Mouse (Mus musculus) kidney, postnatal 0 days (tissue): ENCODE results near the gene Rab34. TPM values are rescaled to one million over a fixed set of nuclear protein-coding genes. Genes with fewer than 3 reads are reported as not detected.

ENCODE experiments used
- ATAC-seq: fragments of 200-750 bp; cut with Nextera tagmentation; replicated peaks from 2 replicates; pipeline ENCODE4 v1.8.0; 2017; ENCODE audit warnings: low read depth, moderate number of reproducible peaks, moderate TSS enrichment, moderate library complexity; ENCODE audit not compliant: low FRiP score
- DNase-seq: peaks from one replicate; pipeline ENCODE4 v3.0.0-alpha.2; 2016; ENCODE audit warnings: low spot score
- H3K27ac ChIP-seq: fragments of 300-500 bp; sonication (generic); 2 replicates; pipeline ENCODE4 v1.5.1; 2014; ENCODE audit warnings: mild to moderate bottlenecking
- H3K27me3 ChIP-seq: fragments of 300-500 bp; sonication (generic); 2 replicates; pipeline ENCODE4 v1.6.1; 2014; ENCODE audit warnings: low read length, mixed read lengths; ENCODE audit not compliant: insufficient read depth
- H3K36me3 ChIP-seq: fragments of 300-500 bp; sonication (generic); 2 replicates; pipeline ENCODE4 v1.6.1; 2014; ENCODE audit warnings: low read length, mixed read lengths; ENCODE audit not compliant: insufficient read depth
- H3K4me1 ChIP-seq: fragments of 300-500 bp; sonication (generic); replicated peaks from 2 replicates; pipeline ENCODE4 v1.6.1; 2014; ENCODE audit warnings: antibody characterized with exemption, low read length, mixed read lengths; ENCODE audit not compliant: insufficient read depth
- H3K4me2 ChIP-seq: fragments of 300-500 bp; sonication (generic); 2 replicates; pipeline ENCODE4 v1.6.1; 2014; ENCODE audit warnings: mild to moderate bottlenecking, low read length, moderate library complexity, mixed read lengths
- H3K4me3 ChIP-seq: fragments of 300-500 bp; sonication (generic); replicated peaks from 2 replicates; pipeline ENCODE4 v1.5.1; 2014; ENCODE audit warnings: low read depth, low read length
- H3K9ac ChIP-seq: fragments of 300-500 bp; sonication (generic); 2 replicates; pipeline ENCODE4 v1.6.1; 2014; ENCODE audit warnings: low read depth, low read length
- H3K9me3 ChIP-seq: fragments of 300-500 bp; sonication (generic); replicated peaks from 2 replicates; pipeline ENCODE4 v1.6.1; 2016; ENCODE audit warnings: low read length, inconsistent platforms, mixed read lengths
- CTCF ChIP-seq: IDR thresholded peaks from 2 replicates; pipeline ENCODE4 v1.5.1; 2016; ENCODE audit warnings: antibody characterized with exemption, low read depth, mild to moderate bottlenecking, moderate library complexity
- WGBS: fragments of 180-500 bp; shearing (Covaris S2); extraction: QIAGEN DNeasy Blood & Tissue Kit; methylation state at CpG from one replicate; pipeline ENCODE4 v1.1.7; 2014; 5-methylcytosine and 5-hydroxymethylcytosine counted together
- polyA plus RNA-seq: library from polyadenylated mRNA; unstranded; fragments of >200 nt; fragmentation: Nextera tagmentation; extraction: Ambion mirVana; gene quantifications from 2 replicates; pipeline ENCODE4 v1.2.1, GENCODE M21; 2015

Rab34 gene
- polyA plus RNA-seq = 129 and 131 TPM in 2 replicates

GRCm38 (mm10) chr11:78188331-78189233 lies at the start of gene Rab34:
Gene Rab34 (plus strand): TSS chr11:78188430.
- peak within 1 kb of the TSS; percentile 82 for H3K4me2 ChIP-seq
- under 1% methylated on average over 69 of the region's 80 CpGs for WGBS
- 0 out of 2 replicates have a peak, but pooled peaks have one; percentile 4 for TF ChIP-seq CTCF
- no peaks in the 10 kb centered on the region for H3K9me3 ChIP-seq
- H3K9ac ChIP-seq = peak within 1 kb of the TSS; percentile 94
- peaks cover 11% of the 10 kb centered on the region for H3K4me1 ChIP-seq
- H3K27me3 ChIP-seq = no peaks in the 10 kb centered on the region
- DNase-seq (peak; percentile 94), ATAC-seq (peak; percentile 61)
- H3K4me3 ChIP-seq = peak within 1 kb of the TSS; percentile 78
- peak within 1 kb of the TSS; percentile 99 for H3K27ac ChIP-seq
- peaks cover 21% of the 10 kb centered on the region for H3K36me3 ChIP-seq

GRCm38 (mm10) chr11:78140665-78141064 lies 47.6 kb upstream of the Rab34 start:
- WGBS = 80% methylated on average over 5 of the region's 5 CpGs
- no peak for ATAC-seq

GRCm38 (mm10) chr11:78143520-78143919 lies 44.7 kb upstream of the Rab34 start:
- WGBS = 87% methylated on average over 2 of the region's 2 CpGs
- ATAC-seq = no peak
- H3K9ac ChIP-seq = no peak overlapping the region
- H3K27ac ChIP-seq = peak overlapping the region; percentile 15; the same call in 1 of the 2 replicates
- H3K36me3 ChIP-seq = peaks cover 12% of the 10 kb centered on the region; the same call in 1 of the 2 replicates
- H3K9me3 ChIP-seq = no peaks in the 10 kb centered on the region
- no peak overlapping the region for H3K4me2 ChIP-seq
- no peak overlapping the region for H3K4me3 ChIP-seq
- TF ChIP-seq CTCF = no peak
- H3K4me1 ChIP-seq = no peaks in the 10 kb centered on the region
- DNase-seq = no peak
- H3K27me3 ChIP-seq = no peaks in the 10 kb centered on the region

More at GRCm38 (mm10) chr11:78140665-78141064, 47.6 kb upstream of the Rab34 start:
- no peaks in the 10 kb centered on the region for H3K4me1 ChIP-seq
- no peak for DNase-seq
- H3K4me3 ChIP-seq = no peak overlapping the region
- no peak overlapping the region for H3K4me2 ChIP-seq
- H3K9me3 ChIP-seq = no peaks in the 10 kb centered on the region
- H3K36me3 ChIP-seq = peaks cover 5% of the 10 kb centered on the region; the same call in 1 of the 2 replicates
- no peak overlapping the region for H3K27ac ChIP-seq
- no peak overlapping the region for H3K9ac ChIP-seq
- H3K27me3 ChIP-seq = no peaks in the 10 kb centered on the region
- TF ChIP-seq CTCF = no peak

DNA sequence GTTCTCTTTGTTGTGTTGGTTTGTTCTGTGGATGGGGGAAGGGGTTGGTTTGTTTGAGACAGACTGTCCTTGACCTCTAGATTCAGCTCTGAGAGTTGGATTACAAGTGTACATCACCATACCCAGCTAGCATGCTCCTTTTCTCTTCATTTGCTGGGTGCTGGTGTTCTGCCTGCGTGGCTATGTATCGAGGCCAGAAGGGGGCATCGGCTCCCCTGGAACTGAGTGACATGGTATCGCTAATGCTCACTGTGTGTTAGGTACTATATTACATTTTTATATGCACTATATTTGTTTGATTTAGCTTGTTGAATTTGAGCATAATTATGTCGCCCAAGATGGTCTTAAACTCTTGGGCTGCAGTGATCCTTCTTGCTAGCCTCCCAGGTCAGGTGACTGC lies 42.1 kb upstream of the Rab34 start:
- 0 out of 2 replicates have a peak, but pooled peaks have one; percentile 5 for ATAC-seq

DNA sequence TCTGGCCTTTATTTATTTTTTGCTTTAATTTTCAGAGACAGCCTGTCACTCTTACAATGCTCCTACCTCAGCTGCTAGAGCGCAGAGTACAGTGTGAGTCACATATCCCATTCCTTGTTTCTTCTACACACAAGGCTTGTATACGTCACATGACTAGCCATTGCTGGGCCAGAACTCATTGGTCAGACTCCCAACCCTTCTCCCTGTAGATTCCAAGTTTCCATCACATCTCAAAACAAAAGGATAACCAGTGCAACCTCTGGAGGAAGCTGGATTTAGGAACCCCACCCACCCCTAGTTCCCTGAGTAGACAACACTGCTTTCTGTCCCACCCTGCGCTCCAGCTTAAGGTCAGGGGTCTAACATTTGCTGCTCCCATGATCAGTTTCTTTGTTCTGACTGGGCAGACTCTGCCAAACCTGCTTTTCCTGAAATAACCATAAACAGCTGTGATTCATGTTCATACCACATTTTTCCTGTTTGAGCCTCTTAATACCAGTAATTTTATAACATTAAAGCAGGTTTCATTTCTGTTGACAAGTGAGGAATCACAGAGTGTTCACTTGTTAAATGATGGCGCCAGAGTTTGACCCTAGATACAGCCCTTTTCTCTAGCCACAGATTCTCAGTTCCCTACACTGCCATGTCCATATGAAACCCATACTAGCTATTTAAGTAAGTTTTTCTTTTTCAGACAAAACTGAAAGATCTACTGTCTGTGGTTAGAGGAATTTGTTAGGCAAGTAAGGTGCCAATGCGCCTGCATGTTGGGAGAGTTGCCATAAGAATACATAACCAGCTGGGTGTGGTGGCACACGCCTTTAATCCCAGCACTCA lies 41.3 kb upstream of the Rab34 start:
- Histone ChIP-seq H3K9me3 (no peaks in the 10 kb centered on the region), H3K27ac (peak overlapping the region; percentile 56), H3K4me1 (no peaks in the 10 kb centered on the region), H3K9ac (no peak overlapping the region), H3K36me3 (peaks cover 17% of the 10 kb centered on the region), H3K4me2 (no peak overlapping the region), H3K27me3 (no peaks in the 10 kb centered on the region), H3K4me3 (no peak overlapping the region)
- TF ChIP-seq CTCF = no peak
- ATAC-seq (peak; percentile 29; the same call in 1 of the 2 replicates), DNase-seq (no peak)
- 89% methylated on average over 6 of the region's 6 CpGs for WGBS

More for the DNA sequence above, 42.1 kb upstream of the Rab34 start:
- no peaks in the 10 kb centered on the region for H3K27me3 ChIP-seq
- TF ChIP-seq CTCF = peak; percentile 49; the same call in 1 of the 2 replicates
- H3K27ac ChIP-seq = peak overlapping the region; percentile 56
- no peak for DNase-seq
- H3K9me3 ChIP-seq = no peaks in the 10 kb centered on the region
- H3K4me3 ChIP-seq = no peak overlapping the region
- H3K36me3 ChIP-seq = peaks cover 17% of the 10 kb centered on the region
- 85% methylated on average over 5 of the region's 5 CpGs for WGBS
- no peak overlapping the region for H3K4me2 ChIP-seq
- H3K9ac ChIP-seq = no peak overlapping the region
- H3K4me1 ChIP-seq = no peaks in the 10 kb centered on the region

DNA sequence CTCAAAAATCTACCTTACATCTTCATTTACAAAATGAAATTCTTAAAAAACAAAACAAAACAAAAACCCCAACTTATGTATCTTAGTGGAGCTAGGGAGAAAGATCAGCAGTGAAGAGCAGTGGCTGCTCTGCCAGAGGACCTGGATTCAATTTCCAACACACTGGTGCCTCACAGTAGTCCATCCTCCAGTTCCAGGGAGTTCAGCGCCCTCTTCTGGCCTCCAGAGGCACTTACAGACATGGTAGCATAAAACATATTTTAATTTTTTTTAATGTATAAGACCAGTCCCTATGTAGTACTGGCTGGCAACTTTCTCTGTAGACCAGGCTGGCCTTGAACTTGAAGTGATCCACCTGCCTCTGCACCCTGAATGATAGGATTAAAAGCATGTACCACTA lies 37.1 kb upstream of the Rab34 start:
- Histone ChIP-seq H3K27ac (no peak overlapping the region), H3K4me2 (no peak overlapping the region), H3K4me3 (no peak overlapping the region), H3K9ac (no peak overlapping the region), H3K9me3 (no peaks in the 10 kb centered on the region), H3K36me3 (peaks cover 21% of the 10 kb centered on the region), H3K4me1 (no peaks in the 10 kb centered on the region), H3K27me3 (no peaks in the 10 kb centered on the region)
- peak; percentile 70 for TF ChIP-seq CTCF
- 54% methylated on average over 1 of the region's 1 CpGs for WGBS
- ATAC-seq (no peak), DNase-seq (peak; percentile 47)
